Mouse (Mus musculus) CH12.LX (cell line): Measurements from ENCODE around the gene Tnnc2. TPM values are rescaled to one million over a fixed set of nuclear protein-coding genes. Genes with fewer than 3 reads are reported as not detected.

Source experiments
- DNase-seq: peaks from one replicate; pipeline ENCODE4 v3.0.0-alpha.2; 2013; ENCODE audit errors: extremely low read depth
- H3K27ac ChIP-seq: 2 replicates; pipeline ENCODE4 v1.5.1; 2012; ENCODE audit warnings: low read depth, mild to moderate bottlenecking, control low read depth, moderate library complexity; ENCODE audit not compliant: insufficient read depth
- H3K27me3 ChIP-seq: replicated peaks from 2 replicates; pipeline ENCODE3; 2012; ENCODE audit warnings: inconsistent platforms
- H3K36me3 ChIP-seq, 2 experiments: replicated peaks in 1 of 2; 2 replicates each; pipeline versions ENCODE3 to v1.6.1; 2012; ENCODE audit warnings: inconsistent platforms in 1 of 2, low read length in 1 of 2, mild to moderate bottlenecking in 1 of 2, mixed read lengths in 1 of 2, moderate library complexity in 1 of 2; ENCODE audit not compliant: control insufficient read depth in 1 of 2, insufficient read depth in 1 of 2
- H3K4me1 ChIP-seq, 2 experiments: 2 replicates each; pipeline ENCODE4 v1.6.1; 2012; ENCODE audit warnings: inconsistent platforms in 1 of 2, moderate library complexity in 1 of 2; ENCODE audit not compliant: insufficient read depth in 2 of 2, control insufficient read depth in 1 of 2
- H3K4me2 ChIP-seq: 2 replicates; pipeline ENCODE4 v1.6.1; 2012; ENCODE audit warnings: low read depth, mild to moderate bottlenecking, control low read depth; ENCODE audit not compliant: poor library complexity, insufficient read depth, severe bottlenecking
- H3K4me3 ChIP-seq, 3 experiments: fragments of 150-350 bp in 1 of 3; sonication (generic) in 1 of 3; replicated peaks in 1 of 3; 2 replicates each; pipeline versions ENCODE3 to v1.5.1; 2011 to 2012; ENCODE audit warnings: low read depth in 2 of 3, low read length in 2 of 3, mild to moderate bottlenecking in 2 of 3, moderate library complexity in 2 of 3, control low read depth in 1 of 3, improper control_type of control experiment in 1 of 3, inconsistent platforms in 1 of 3, mixed read lengths in 1 of 3; ENCODE audit not compliant: poor library complexity in 1 of 3
- H3K79me2 ChIP-seq: replicated peaks from 2 replicates; pipeline ENCODE4 v1.6.1; 2012; ENCODE audit warnings: mild to moderate bottlenecking, moderate library complexity; ENCODE audit not compliant: control insufficient read depth, poor library complexity, insufficient read depth, severe bottlenecking; ENCODE audit errors: extremely low read depth
- H3K9ac ChIP-seq: 2 replicates; pipeline ENCODE4 v1.6.1; 2012; ENCODE audit warnings: low read depth, mild to moderate bottlenecking, control low read depth, moderate library complexity; ENCODE audit not compliant: insufficient read depth
- H3K9me3 ChIP-seq: replicated peaks from 2 replicates; pipeline ENCODE3; 2012; ENCODE audit warnings: low read length, inconsistent platforms, mixed read lengths
- BHLHE40 ChIP-seq: IDR thresholded peaks from 2 replicates; pipeline ENCODE4 v1.6.1; 2011; ENCODE audit warnings: mild to moderate bottlenecking, low read depth, low read length, improper control_type of control experiment
- CHD1 ChIP-seq: IDR thresholded peaks from 2 replicates; pipeline ENCODE4 v1.6.1; 2012; ENCODE audit warnings: low read depth, low read length, improper control_type of control experiment, inconsistent platforms
- CTCF ChIP-seq, 2 experiments: IDR thresholded peaks in 1 of 2; conservative IDR thresholded peaks in 1 of 2; 2 replicates each; pipeline ENCODE4 v1.5.1; 2011 to 2012; ENCODE audit warnings: low read depth in 2 of 2, low read length in 2 of 2, improper control_type of control experiment in 1 of 2, inconsistent platforms in 1 of 2, mild to moderate bottlenecking in 1 of 2, moderate library complexity in 1 of 2
- ELF1 ChIP-seq: IDR thresholded peaks from 2 replicates; pipeline ENCODE4 v1.6.1; 2014; ENCODE audit warnings: low read depth, mild to moderate bottlenecking, inconsistent platforms, low read length, improper control_type of control experiment
- EP300 ChIP-seq: IDR thresholded peaks from 2 replicates; pipeline ENCODE4 v1.6.1; 2011; ENCODE audit warnings: low read length, improper control_type of control experiment
- ETS1 ChIP-seq: conservative IDR thresholded peaks from 2 replicates; pipeline ENCODE4 v1.6.1; 2012; ENCODE audit warnings: low read depth, mild to moderate bottlenecking, inconsistent platforms, low read length, improper control_type of control experiment, moderate library complexity
- GABPA ChIP-seq: IDR thresholded peaks from 2 replicates; pipeline ENCODE4 v1.6.1; 2012; ENCODE audit warnings: low read depth, low read length, improper control_type of control experiment, inconsistent platforms; ENCODE audit not compliant: insufficient replicate concordance
- HCFC1 ChIP-seq: IDR thresholded peaks from 2 replicates; pipeline ENCODE4 v1.6.1; 2012; ENCODE audit warnings: low read depth, mild to moderate bottlenecking, inconsistent platforms, low read length, improper control_type of control experiment
- IRF4 ChIP-seq: IDR thresholded peaks from 2 replicates; pipeline ENCODE4 v1.6.1; 2014; ENCODE audit warnings: low read depth, mild to moderate bottlenecking, inconsistent platforms, low read length, improper control_type of control experiment
- MAX ChIP-seq: IDR thresholded peaks from 2 replicates; pipeline ENCODE4 v1.6.1; 2011; ENCODE audit warnings: low read length, improper control_type of control experiment
- MEF2A ChIP-seq: IDR thresholded peaks from 2 replicates; pipeline ENCODE4 v1.6.1; 2014; ENCODE audit warnings: low read depth, mild to moderate bottlenecking, inconsistent platforms, low read length, improper control_type of control experiment, borderline replicate concordance
- MXI1 ChIP-seq: IDR thresholded peaks from 2 replicates; pipeline ENCODE4 v1.6.1; 2011; ENCODE audit warnings: mild to moderate bottlenecking, low read depth, low read length, improper control_type of control experiment
- NELFE ChIP-seq: IDR thresholded peaks from 2 replicates; pipeline ENCODE4 v1.6.1; 2011; ENCODE audit warnings: low read depth, low read length, improper control_type of control experiment
- PAX5 ChIP-seq: IDR thresholded peaks from 2 replicates; pipeline ENCODE4 v1.6.1; 2012; ENCODE audit warnings: low read length, inconsistent platforms, mixed read lengths
- POLR2AphosphoS2 ChIP-seq: IDR thresholded peaks from 2 replicates; pipeline ENCODE4 v1.6.1; 2011; ENCODE audit warnings: low read depth, low read length, improper control_type of control experiment
- RAD21 ChIP-seq: IDR thresholded peaks from 2 replicates; pipeline ENCODE4 v1.6.1; 2011; ENCODE audit warnings: low read depth, mild to moderate bottlenecking, low read length, improper control_type of control experiment, moderate library complexity
- RCOR1 ChIP-seq: conservative IDR thresholded peaks from 2 replicates; pipeline ENCODE4 v1.6.1; 2012; ENCODE audit warnings: low read depth, mild to moderate bottlenecking, inconsistent platforms, low read length, improper control_type of control experiment
- SIN3A ChIP-seq: IDR thresholded peaks from 2 replicates; pipeline ENCODE4 v1.6.1; 2012; ENCODE audit warnings: low read length, improper control_type of control experiment, inconsistent platforms
- SMC3 ChIP-seq: IDR thresholded peaks from 2 replicates; pipeline ENCODE4 v1.6.1; 2011; ENCODE audit warnings: low read depth, low read length, improper control_type of control experiment
- TBP ChIP-seq: conservative IDR thresholded peaks from 2 replicates; pipeline ENCODE4 v1.6.1; 2011; ENCODE audit warnings: low read depth, low read length, improper control_type of control experiment
- TCF12 ChIP-seq: IDR thresholded peaks from 2 replicates; pipeline ENCODE4 v1.6.1; 2014; ENCODE audit warnings: low read depth, mild to moderate bottlenecking, inconsistent platforms, low read length, improper control_type of control experiment
- USF2 ChIP-seq: conservative IDR thresholded peaks from 2 replicates; pipeline ENCODE4 v1.6.1; 2011; ENCODE audit warnings: low read depth, low read length, improper control_type of control experiment
- ZKSCAN1 ChIP-seq: IDR thresholded peaks from 2 replicates; pipeline ENCODE4 v1.6.1; 2012; ENCODE audit warnings: low read depth, inconsistent platforms, low read length, improper control_type of control experiment, borderline replicate concordance
- dilution Hi-C: fragments of 300-500 bp; cut with MboI; formaldehyde crosslinking; loops from 2 replicates; pipeline ENCODE4 v1.14.3; 2020; ENCODE audit warnings: low sequenced_read_pairs; ENCODE audit not compliant: extremely low pct_unique_long_range_greater_than_20kb, extremely low pct_ligation_motif_present
- in situ Hi-C: fragments of 300-500 bp; cut with MboI; formaldehyde crosslinking; loops from 3 replicates; pipeline ENCODE4 v1.14.3; 2019; ENCODE audit warnings: low sequenced_read_pairs, low pct_ligation_motif_present, low pct_unique_long_range_greater_than_20kb, mixed read lengths
- polyA plus RNA-seq: library from polyadenylated mRNA; unstranded; fragments of >175 nt; gene quantifications from 2 replicates; pipeline ENCODE4 v1.2.1, GENCODE M21; 2012; ENCODE audit warnings: low read depth; ENCODE audit not compliant: insufficient read length
- total RNA-seq, 2 experiments: library from RNA; depleted of rRNA; stranded (reverse); fragments of 300-350 nt in 1 of 2; fragments of >200 nt in 1 of 2; gene quantifications; 2 replicates each; pipeline ENCODE4 v1.2.3; 2012 to 2014

Gene Tnnc2
- total and polyA plus RNA-seq, 3 experiments, result not detected

GRCm38 (mm10) chr2:164733259-164733658 lies 46.5 kb downstream of the Tnnc2 start:
- Histone ChIP-seq H3K4me2 (no peak overlapping the region), H3K4me1 (0 out of 4 replicates have a peak, but pooled peaks cover 0 to 2% of the 10 kb centered on the region in 2 experiments), H3K36me3 (no peaks in the 10 kb centered on the region), H3K9ac (no peak overlapping the region), H3K79me2 (no peaks in the 10 kb centered on the region), H3K27ac (no peak overlapping the region), H3K4me3 (no peak overlapping the region), H3K27me3 (peaks cover 80% of the 10 kb centered on the region), H3K9me3 (no peaks in the 10 kb centered on the region)
- in situ Hi-C loops, result loop anchor here (25.0 kb wide), 1 partner anchor 321 kb away; the partner anchor contains the start of genes Matn4 and Rbpjl
- TF ChIP-seq ELF1, result no peak
- no peak for TF ChIP-seq RCOR1
- TF ChIP-seq ZKSCAN1, result no peak
- TF ChIP-seq GABPA, result no peak
- TF ChIP-seq RAD21, result no peak
- no peak for TF ChIP-seq MAX
- no peak for TF ChIP-seq IRF4
- no peak for TF ChIP-seq SMC3
- no peak for TF ChIP-seq HCFC1
- TF ChIP-seq TCF12, result no peak
- no peak for TF ChIP-seq CTCF (conservative IDR thresholded peaks at IDR 0.05 in 1 of 2, IDR thresholded peaks at IDR 0.05 in 1 of 2; ENCODE audit: low read depth in 2 of 2, low read length in 2 of 2)
- TF ChIP-seq BHLHE40, result no peak
- no peak for TF ChIP-seq PAX5
- TF ChIP-seq MEF2A, result no peak
- no peak for TF ChIP-seq ETS1
- no peak for TF ChIP-seq EP300
- dilution Hi-C loops, result no loop called here
- DNase-seq, result no peak

GRCm38 (mm10) chr2:164731719-164732118 lies 48.0 kb downstream of the Tnnc2 start:
- Histone ChIP-seq H3K79me2 (no peaks in the 10 kb centered on the region), H3K4me3 (no peak overlapping the region), H3K27ac (no peak overlapping the region), H3K36me3 (no peaks in the 10 kb centered on the region), H3K9ac (no peak overlapping the region), H3K27me3 (peaks cover 77% of the 10 kb centered on the region), H3K4me2 (no peak overlapping the region), H3K9me3 (no peaks in the 10 kb centered on the region), H3K4me1 (0 out of 4 replicates have a peak, but pooled peaks cover 0 to 2% of the 10 kb centered on the region in 2 experiments)
- DNase-seq, result no peak
- dilution Hi-C loops, result no loop called here
- TF ChIP-seq MXI1 (no peak), CHD1 (no peak), USF2 (no peak), SIN3A (no peak), TBP (no peak), NELFE (no peak), POLR2AphosphoS2 (no peak), HCFC1 (no peak)
- in situ Hi-C loops, result loop anchor here (25.0 kb wide), 1 partner anchor 319 kb away; the partner anchor contains the start of genes Matn4 and Rbpjl

Other genes starting within 250 kb of the Tnnc2 start
Only the 20 nearest of the 28 such genes appear.
- not detected in 2 replicates for gene Wfdc16, start 141.2 kb downstream of the Tnnc2 start, total RNA-seq (2012; rRNA removed)
- gene Wfdc16, start 141.2 kb downstream of the Tnnc2 start, total RNA-seq (2014; rRNA removed), result not detected in 2 replicates
- gene Wfdc16, start 141.2 kb downstream of the Tnnc2 start, polyA plus RNA-seq, result not detected in 2 replicates
- not detected in 2 replicates for gene Wfdc10, start 123.9 kb downstream of the Tnnc2 start, total RNA-seq (2012; rRNA removed)
- gene Wfdc10, start 123.9 kb downstream of the Tnnc2 start, total RNA-seq (2014; rRNA removed), result not detected in 2 replicates
- not detected in 2 replicates for gene Wfdc10, start 123.9 kb downstream of the Tnnc2 start, polyA plus RNA-seq
- gene Wfdc9, start 123.4 kb downstream of the Tnnc2 start, total RNA-seq (2012; rRNA removed), result not detected in 2 replicates
- not detected in 2 replicates for gene Wfdc9, start 123.4 kb downstream of the Tnnc2 start, total RNA-seq (2014; rRNA removed)
- gene Wfdc9, start 123.4 kb downstream of the Tnnc2 start, polyA plus RNA-seq, result not detected in 2 replicates
- gene Wfdc11, start 105.9 kb downstream of the Tnnc2 start, total RNA-seq (2012; rRNA removed), result not detected in 2 replicates
- gene Wfdc11, start 105.9 kb downstream of the Tnnc2 start, total RNA-seq (2014; rRNA removed), result not detected in 2 replicates
- gene Wfdc11, start 105.9 kb downstream of the Tnnc2 start, polyA plus RNA-seq, result not detected in 2 replicates
- not detected in 2 replicates for gene Wfdc13, start 94.9 kb downstream of the Tnnc2 start, total RNA-seq (2012; rRNA removed)
- gene Wfdc13, start 94.9 kb downstream of the Tnnc2 start, total RNA-seq (2014; rRNA removed), result not detected in 2 replicates
- not detected in 2 replicates for gene Wfdc13, start 94.9 kb downstream of the Tnnc2 start, polyA plus RNA-seq
- not detected in 2 replicates for gene Spint4, start 81.5 kb downstream of the Tnnc2 start, total RNA-seq (2012; rRNA removed)
- not detected in 2 replicates for gene Spint4, start 81.5 kb downstream of the Tnnc2 start, total RNA-seq (2014; rRNA removed)
- not detected in 2 replicates for gene Spint4, start 81.5 kb downstream of the Tnnc2 start, polyA plus RNA-seq
- 1.4 and 2.4 TPM in 2 replicates for gene Spint5, start 64.7 kb downstream of the Tnnc2 start, total RNA-seq (2012; rRNA removed)
- gene Spint5, start 64.7 kb downstream of the Tnnc2 start, total RNA-seq (2014; rRNA removed), result not detected in 2 replicates
- gene Spint5, start 64.7 kb downstream of the Tnnc2 start, polyA plus RNA-seq, result not detected in 2 replicates
- 0.08 and 0.21 TPM in 2 replicates for gene Wfdc3, start 34.0 kb downstream of the Tnnc2 start, total RNA-seq (2012; rRNA removed)
- gene Wfdc3, start 34.0 kb downstream of the Tnnc2 start, total RNA-seq (2014; rRNA removed), result 0.14 TPM in 1 of 2 replicates, not detected in the other
- gene Wfdc3, start 34.0 kb downstream of the Tnnc2 start, polyA plus RNA-seq, result not detected in 2 replicates
- 14.0 and 15.2 TPM in 2 replicates for gene Dnttip1, start 34.0 kb downstream of the Tnnc2 start, total RNA-seq (2012; rRNA removed)
- 17.1 and 17.6 TPM in 2 replicates for gene Dnttip1, start 34.0 kb downstream of the Tnnc2 start, total RNA-seq (2014; rRNA removed)
- 29.7 and 35.0 TPM in 2 replicates for gene Dnttip1, start 34.0 kb downstream of the Tnnc2 start, polyA plus RNA-seq
- 103 and 121 TPM in 2 replicates for gene Ube2c, start 10.1 kb downstream of the Tnnc2 start, total RNA-seq (2012; rRNA removed)
- gene Ube2c, start 10.1 kb downstream of the Tnnc2 start, total RNA-seq (2014; rRNA removed), result 104 and 126 TPM in 2 replicates
- 156 and 226 TPM in 2 replicates for gene Ube2c, start 10.1 kb downstream of the Tnnc2 start, polyA plus RNA-seq
- 2.3 and 3.3 TPM in 2 replicates for gene Snx21, start 5.9 kb upstream of the Tnnc2 start, total RNA-seq (2012; rRNA removed)
- 0.71 and 1.1 TPM in 2 replicates for gene Snx21, start 5.9 kb upstream of the Tnnc2 start, total RNA-seq (2014; rRNA removed)
- 1.1 and 1.5 TPM in 2 replicates for gene Snx21, start 5.9 kb upstream of the Tnnc2 start, polyA plus RNA-seq
- gene Acot8, start 24.9 kb upstream of the Tnnc2 start, total RNA-seq (2012; rRNA removed), result 22.0 and 26.8 TPM in 2 replicates
- gene Acot8, start 24.9 kb upstream of the Tnnc2 start, total RNA-seq (2014; rRNA removed), result 15.8 and 16.8 TPM in 2 replicates
- gene Acot8, start 24.9 kb upstream of the Tnnc2 start, polyA plus RNA-seq, result 10.5 and 11.9 TPM in 2 replicates
- gene Zswim3, start 25.1 kb upstream of the Tnnc2 start, total RNA-seq (2012; rRNA removed), result 3.5 and 3.7 TPM in 2 replicates
- gene Zswim3, start 25.1 kb upstream of the Tnnc2 start, total RNA-seq (2014; rRNA removed), result 1.6 and 2.3 TPM in 2 replicates
- gene Zswim3, start 25.1 kb upstream of the Tnnc2 start, polyA plus RNA-seq, result 2.1 and 2.5 TPM in 2 replicates
- gene Zswim1, start 42.7 kb upstream of the Tnnc2 start, total RNA-seq (2012; rRNA removed), result 9.5 and 9.6 TPM in 2 replicates
- 5.3 and 5.8 TPM in 2 replicates for gene Zswim1, start 42.7 kb upstream of the Tnnc2 start, total RNA-seq (2014; rRNA removed)
- gene Zswim1, start 42.7 kb upstream of the Tnnc2 start, polyA plus RNA-seq, result 10.4 and 13.8 TPM in 2 replicates
- gene Spata25, start 48.6 kb upstream of the Tnnc2 start, total RNA-seq (2012; rRNA removed), result 0.34 TPM in 1 of 2 replicates, not detected in the other
- gene Spata25, start 48.6 kb upstream of the Tnnc2 start, total RNA-seq (2014; rRNA removed), result not detected in 2 replicates
- not detected in 2 replicates for gene Spata25, start 48.6 kb upstream of the Tnnc2 start, polyA plus RNA-seq
- 45.5 and 46.1 TPM in 2 replicates for gene Ctsa, start 52.9 kb upstream of the Tnnc2 start, total RNA-seq (2012; rRNA removed)
- gene Ctsa, start 52.9 kb upstream of the Tnnc2 start, total RNA-seq (2014; rRNA removed), result 17.5 and 19.9 TPM in 2 replicates
- gene Ctsa, start 52.9 kb upstream of the Tnnc2 start, polyA plus RNA-seq, result 22.7 and 27.0 TPM in 2 replicates
- gene Neurl2, start 53.5 kb upstream of the Tnnc2 start, total RNA-seq (2012; rRNA removed), result 2.9 and 4.1 TPM in 2 replicates
- 1.6 and 2.1 TPM in 2 replicates for gene Neurl2, start 53.5 kb upstream of the Tnnc2 start, total RNA-seq (2014; rRNA removed)
- gene Neurl2, start 53.5 kb upstream of the Tnnc2 start, polyA plus RNA-seq, result 1.7 and 1.8 TPM in 2 replicates
- gene Pltp, start 77.7 kb upstream of the Tnnc2 start, total RNA-seq (2012; rRNA removed), result 4.4 and 5.5 TPM in 2 replicates
- gene Pltp, start 77.7 kb upstream of the Tnnc2 start, total RNA-seq (2014; rRNA removed), result 0.85 and 1.1 TPM in 2 replicates
- gene Pltp, start 77.7 kb upstream of the Tnnc2 start, polyA plus RNA-seq, result 0.94 and 0.98 TPM in 2 replicates
- 30.0 and 33.6 TPM in 2 replicates for gene Pcif1, start 99.3 kb upstream of the Tnnc2 start, total RNA-seq (2012; rRNA removed)
- 18.2 and 20.0 TPM in 2 replicates for gene Pcif1, start 99.3 kb upstream of the Tnnc2 start, total RNA-seq (2014; rRNA removed)
- 49.1 and 59.1 TPM in 2 replicates for gene Pcif1, start 99.3 kb upstream of the Tnnc2 start, polyA plus RNA-seq
- 12.0 and 14.4 TPM in 2 replicates for gene Zfp335, start 131.8 kb upstream of the Tnnc2 start, total RNA-seq (2012; rRNA removed)
- 5.0 and 5.2 TPM in 2 replicates for gene Zfp335, start 131.8 kb upstream of the Tnnc2 start, total RNA-seq (2014; rRNA removed)
- 13.1 and 16.5 TPM in 2 replicates for gene Zfp335, start 131.8 kb upstream of the Tnnc2 start, polyA plus RNA-seq